Mouse (Mus musculus) heart, embryonic 13.5 days (tissue): ENCODE results near the gene Lbhd1. TPM values are rescaled to one million over a fixed set of nuclear protein-coding genes. Genes with fewer than 3 reads are reported as not detected.
"Not testable (repeated sequence)": the region's sequence is repeated elsewhere in the genome, so short reads cannot be mapped to it uniquely, and the experiment has no call there.

Experiments used
- ATAC-seq: fragments of 200-750 bp; cut with Nextera tagmentation; 2 replicates; pipeline ENCODE4 v1.8.0; 2017; ENCODE audit warnings: moderate TSS enrichment; ENCODE audit not compliant: insufficient number of reproducible peaks, low FRiP score, low TSS enrichment; ENCODE audit errors: extremely low read depth
- H3K27ac ChIP-seq: fragments of 300-500 bp; sonication (generic); replicated peaks from 2 replicates; pipeline ENCODE4 v1.5.1; 2015; ENCODE audit warnings: moderate library complexity, mild to moderate bottlenecking, inconsistent platforms
- H3K27me3 ChIP-seq: fragments of 300-500 bp; sonication (generic); replicated peaks from 2 replicates; pipeline ENCODE4 v1.6.1; 2015; ENCODE audit warnings: mild to moderate bottlenecking, inconsistent platforms
- H3K36me3 ChIP-seq: fragments of 300-500 bp; sonication (generic); 2 replicates; pipeline ENCODE4 v1.6.1; 2015; ENCODE audit warnings: mild to moderate bottlenecking, inconsistent platforms
- H3K4me1 ChIP-seq: fragments of 300-500 bp; sonication (generic); 2 replicates; pipeline ENCODE4 v1.6.1; 2015; ENCODE audit warnings: inconsistent platforms
- H3K4me2 ChIP-seq: fragments of 300-500 bp; sonication (generic); 2 replicates; pipeline ENCODE4 v1.6.1; 2015; ENCODE audit warnings: inconsistent platforms, mild to moderate bottlenecking, moderate library complexity
- H3K4me3 ChIP-seq: fragments of 300-500 bp; sonication (generic); 2 replicates; pipeline ENCODE4 v1.5.1; 2015; ENCODE audit warnings: moderate library complexity, mild to moderate bottlenecking, inconsistent platforms
- H3K9ac ChIP-seq: fragments of 300-500 bp; sonication (generic); 2 replicates; pipeline ENCODE4 v1.6.1; 2015; ENCODE audit warnings: inconsistent platforms, mild to moderate bottlenecking, moderate library complexity
- H3K9me3 ChIP-seq: fragments of 300-500 bp; sonication (generic); 2 replicates; pipeline ENCODE4 v1.6.1; 2016; ENCODE audit warnings: inconsistent platforms
- WGBS: fragments of 180-500 bp; shearing (Covaris S2); methylation state at CpG from one replicate; pipeline ENCODE4 v1.1.7; 2015; ENCODE audit warnings: mixed read lengths; 5-methylcytosine and 5-hydroxymethylcytosine counted together
- polyA plus RNA-seq: library from polyadenylated mRNA; unstranded; fragments of >200 nt; fragmentation: Nextera tagmentation; extraction: Ambion mirVana; gene quantifications from 2 replicates; pipeline ENCODE4 v1.2.1, GENCODE M21; 2015

Gene Lbhd1
- polyA plus RNA-seq, 1 experiment from 2014 or later = 49.5 TPM

GRCm38 (mm10) chr19:8875031-8875430 is 8.5 kb upstream of the Lbhd1 start:
- WGBS = 90% methylated on average over 7 of the region's 7 CpGs
- Histone ChIP-seq H3K9ac (no peak overlapping the region), H3K36me3 (peaks cover 51% of the 10 kb centered on the region), H3K9me3 (no peaks in the 10 kb centered on the region), H3K4me3 (no peak overlapping the region), H3K4me1 (peaks cover 22% of the 10 kb centered on the region), H3K27ac (no peak overlapping the region), H3K4me2 (no peak overlapping the region), H3K27me3 (no peaks in the 10 kb centered on the region)
- no peak for ATAC-seq

- WGBS = under 1% methylated on average over 42 of the region's 42 CpGs
- peak within 1 kb of the TSS; percentile 89 for H3K27ac ChIP-seq
- peak; percentile 82 for ATAC-seq
- H3K4me2 ChIP-seq = peak within 1 kb of the TSS; percentile 81
- peak within 1 kb of the TSS; percentile 89 for H3K4me3 ChIP-seq
- no peaks in the 10 kb centered on the region for H3K27me3 ChIP-seq
- peaks cover 24% of the 10 kb centered on the region for H3K36me3 ChIP-seq
- H3K9ac ChIP-seq = peak within 1 kb of the TSS; percentile 96
- H3K4me1 ChIP-seq = peaks cover 12% of the 10 kb centered on the region
- no peaks in the 10 kb centered on the region for H3K9me3 ChIP-seq
Observed at GRCm38 (mm10) chr19:8880311-8881033, 3.1 kb upstream of the Lbhd1 start, which contains the start of gene Uqcc3. TSS of gene Uqcc3 (minus strand) at chr19:8880923.

- Histone ChIP-seq H3K36me3 (peaks cover 18% of the 10 kb centered on the region), H3K27me3 (no peaks in the 10 kb centered on the region)
- WGBS = 16% methylated on average over 3 of the region's 3 CpGs
Observed at GRCm38 (mm10) chr19:8881034-8881392, 2.5 kb upstream of the Lbhd1 start.

GRCm38 (mm10) chr19:8886916-8887584 is 3.5 kb downstream of the Lbhd1 start:
- ATAC-seq = no peak
- 61% methylated on average over 1 of the region's 1 CpGs for WGBS
- no peaks in the 10 kb centered on the region for H3K27me3 ChIP-seq
- peak overlapping the region; percentile 89; the same call in 1 of the 2 replicates for H3K9ac ChIP-seq
- H3K4me1 ChIP-seq = peaks cover 18% of the 10 kb centered on the region
- H3K27ac ChIP-seq = peak overlapping the region; percentile 89; the same call in 1 of the 2 replicates
- H3K9me3 ChIP-seq = no peaks in the 10 kb centered on the region
- H3K4me2 ChIP-seq = peak overlapping the region; percentile 87
- peak overlapping the region; percentile 80 for H3K4me3 ChIP-seq
- peaks cover 15% of the 10 kb centered on the region for H3K36me3 ChIP-seq

More at GRCm38 (mm10) chr19:8881034-8881392, 2.5 kb upstream of the Lbhd1 start:
- ATAC-seq = no peak
- Histone ChIP-seq H3K9ac (peak overlapping the region; percentile 96), H3K4me2 (peak overlapping the region; percentile 81), H3K4me3 (peak overlapping the region; percentile 89), H3K27ac (peak overlapping the region; percentile 89; the same call in 1 of the 2 replicates), H3K4me1 (peaks cover 12% of the 10 kb centered on the region), H3K9me3 (no peaks in the 10 kb centered on the region)

- no peak for ATAC-seq
- Histone ChIP-seq H3K36me3 (peaks cover 15% of the 10 kb centered on the region), H3K4me2 (peak overlapping the region; percentile 87), H3K27ac (peak overlapping the region; percentile 89), H3K9ac (peak overlapping the region; percentile 89), H3K27me3 (no peaks in the 10 kb centered on the region), H3K9me3 (no peaks in the 10 kb centered on the region), H3K4me3 (peak overlapping the region; percentile 80), H3K4me1 (peaks cover 23% of the 10 kb centered on the region)
- 17% methylated on average over 19 of the region's 19 CpGs for WGBS
Observed at GRCm38 (mm10) chr19:8887585-8888463, 4.3 kb downstream of the Lbhd1 start.

GRCm38 (mm10) chr19:8888511-8889385 is 5.2 kb downstream of the Lbhd1 start, which contains the start of the genes 1810009A15Rik and Gm49416:
TSS of gene 1810009A15Rik (plus strand) at chr19:8888853.
TSS of gene Gm49416 (plus strand) at chr19:8888926.
- Histone ChIP-seq H3K9me3 (no peaks in the 10 kb centered on the region), H3K9ac (peak within 1 kb of the TSS; percentile 89), H3K27ac (peak within 1 kb of the TSS; percentile 89), H3K4me1 (peaks cover 28% of the 10 kb centered on the region), H3K36me3 (peaks cover 15% of the 10 kb centered on the region), H3K27me3 (no peaks in the 10 kb centered on the region), H3K4me2 (peak within 1 kb of the TSS; percentile 87), H3K4me3 (peak within 1 kb of the TSS; percentile 80)
- WGBS = under 1% methylated on average over 58 of the region's 58 CpGs
- ATAC-seq = peak; percentile 85

GRCm38 (mm10) chr19:8892829-8893766 is 9.6 kb downstream of the Lbhd1 start, which contains the start of gene Ints5:
TSS of gene Ints5 (plus strand) at chr19:8893005.
- peak; percentile 13; the same call in 1 of the 2 replicates for ATAC-seq
- Histone ChIP-seq H3K27me3 (no peaks in the 10 kb centered on the region), H3K36me3 (peaks cover 43% of the 10 kb centered on the region), H3K4me2 (peak within 1 kb of the TSS; percentile 94), H3K9ac (peak within 1 kb of the TSS; percentile 97), H3K4me3 (peak within 1 kb of the TSS; percentile 92), H3K9me3 (no peaks in the 10 kb centered on the region), H3K4me1 (peaks cover 37% of the 10 kb centered on the region), H3K27ac (peak within 1 kb of the TSS; percentile 91)
- 1% methylated on average over 54 of the region's 54 CpGs for WGBS

GRCm38 (mm10) chr19:8895397-8895960 is 11.9 kb downstream of the Lbhd1 start:
- Histone ChIP-seq H3K36me3 (peaks cover 39% of the 10 kb centered on the region), H3K27ac (no peak overlapping the region), H3K27me3 (no peaks in the 10 kb centered on the region), H3K4me2 (no peak overlapping the region), H3K9ac (0 out of 2 replicates have a peak overlapping the region, but pooled peaks have one; percentile 96), H3K4me1 (peaks cover 40% of the 10 kb centered on the region), H3K4me3 (no peak overlapping the region), H3K9me3 (no peaks in the 10 kb centered on the region)
- 86% methylated on average over 9 of the region's 9 CpGs for WGBS
- no peak for ATAC-seq

- WGBS = 87% methylated on average over 5 of the region's 5 CpGs
- not testable (repeated sequence) for H3K27ac ChIP-seq, ATAC-seq, H3K4me3 ChIP-seq, H3K27me3 ChIP-seq, H3K9me3 ChIP-seq, H3K4me2 ChIP-seq
- H3K36me3 ChIP-seq = peaks cover 31% of the 10 kb centered on the region
- peaks cover 40% of the 10 kb centered on the region for H3K4me1 ChIP-seq
- peak overlapping the region; percentile 96 for H3K9ac ChIP-seq
Observed at GRCm38 (mm10) chr19:8896231-8896630, 12.7 kb downstream of the Lbhd1 start.
